In the genomic region with DNA sequence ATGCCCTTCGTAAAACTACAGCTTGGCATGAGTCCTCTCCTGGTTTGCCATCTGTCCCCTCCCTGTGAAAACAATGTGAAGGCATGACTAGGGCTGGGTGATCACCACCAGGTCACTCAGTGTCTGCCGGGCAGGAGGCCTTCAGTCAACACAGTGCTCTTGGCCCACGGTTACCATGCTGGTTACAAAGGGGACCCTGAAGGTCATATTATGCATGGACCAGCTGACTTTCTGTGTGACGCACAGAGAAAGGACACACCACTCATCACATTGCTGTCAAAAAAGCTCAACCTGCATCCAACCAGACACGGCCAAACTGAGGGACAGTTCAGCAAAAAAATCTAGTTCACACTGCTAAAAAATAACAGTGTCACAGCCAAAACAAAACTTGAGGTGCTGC, we compare ENCODE assay signal across 8 mouse cellular contexts. TPM values are rescaled to one million over a fixed set of nuclear protein-coding genes. Genes with fewer than 3 reads are reported as not detected.
DNase-seq lines count a peak whose midpoint lies in the region; ATAC-seq and TF ChIP-seq lines count a peak whose summit lies in the region.

A gene (minus strand): TSS at position 34 of the 400 bp plus-strand sequence.

- peak within 1 kb of the TSS; percentile 83 for H3ac ChIP-seq in myocyte (ENCODE audit: control insufficient read depth, insufficient read length)

- H3K9ac ChIP-seq in lung, embryonic 15.5 days: peak within 1 kb of the TSS; percentile 94
- H3K9ac ChIP-seq in embryonic facial prominence, embryonic 11.5 days (replicated peaks; ENCODE audit: low read length): peak within 1 kb of the TSS; percentile 96
- H3K9ac ChIP-seq in heart, embryonic 13.5 days: peak within 1 kb of the TSS; percentile 99

- peak within 1 kb of the TSS; percentile 83 for H3K4me3 ChIP-seq in lung, embryonic 15.5 days
- peak within 1 kb of the TSS; percentile 93 for H3K4me3 ChIP-seq in embryonic facial prominence, embryonic 11.5 days (ENCODE audit: low read depth, low read length)
- peak within 1 kb of the TSS; percentile 98 for H3K4me3 ChIP-seq in heart, embryonic 13.5 days
- H3K4me3 ChIP-seq in myocyte: peak within 1 kb of the TSS; percentile 32

- 69% methylated on average over 5 of the region's 5 CpGs for WGBS in lung, embryonic 15.5 days
- WGBS in embryonic facial prominence, embryonic 11.5 days: 89% methylated on average over 5 of the region's 5 CpGs
- 71% methylated on average over 5 of the region's 5 CpGs for WGBS in heart, embryonic 13.5 days

- ATAC-seq in lung, embryonic 15.5 days (ENCODE audit: borderline replicate concordance, extremely low read depth, low FRiP score, low TSS enrichment): no peak
- no peak for ATAC-seq in embryonic facial prominence, embryonic 11.5 days (replicated peaks; ENCODE audit: insufficient number of reproducible peaks, low FRiP score, low TSS enrichment, low read depth)
- ATAC-seq in heart, embryonic 13.5 days (ENCODE audit: extremely low read depth, insufficient number of reproducible peaks, low FRiP score, low TSS enrichment): no peak

- H3K4me2 ChIP-seq in lung, embryonic 15.5 days: peak within 1 kb of the TSS; percentile 70
- H3K4me2 ChIP-seq in embryonic facial prominence, embryonic 11.5 days (ENCODE audit: low read depth, low read length): peak within 1 kb of the TSS; percentile 83
- H3K4me2 ChIP-seq in heart, embryonic 13.5 days: peak within 1 kb of the TSS; percentile 90
- peak within 1 kb of the TSS; percentile 57 for H3K4me2 ChIP-seq in myocyte (ENCODE audit: low read depth)

- no peak within 1 kb of the TSS for H3K27ac ChIP-seq in lung, embryonic 15.5 days
- H3K27ac ChIP-seq in embryonic facial prominence, embryonic 11.5 days (replicated peaks; ENCODE audit: low read depth, low read length): no peak within 1 kb of the TSS
- H3K27ac ChIP-seq in heart, embryonic 13.5 days (replicated peaks): no peak within 1 kb of the TSS

- TF ChIP-seq POLR2A in myocyte (IDR thresholded peaks at IDR 0.05; ENCODE audit: insufficient read length, low read depth): no peak

- H3K36me3 ChIP-seq in lung, embryonic 15.5 days: peaks cover 4% of the 10 kb centered on the region; the same call in 1 of the 2 replicates
- H3K36me3 ChIP-seq in embryonic facial prominence, embryonic 11.5 days (replicated peaks; ENCODE audit: control insufficient read depth, insufficient read depth, low read depth, low read length): no peaks in the 10 kb centered on the region
- peaks cover 19% of the 10 kb centered on the region for H3K36me3 ChIP-seq in heart, embryonic 13.5 days
- peaks cover 10% of the 10 kb centered on the region for H3K36me3 ChIP-seq in myocyte (ENCODE audit: control insufficient read depth, insufficient read depth)

- no peaks in the 10 kb centered on the region for H3K9me3 ChIP-seq in lung, embryonic 15.5 days
- no peaks in the 10 kb centered on the region for H3K9me3 ChIP-seq in embryonic facial prominence, embryonic 11.5 days (replicated peaks; ENCODE audit: control insufficient read depth, low read length)
- H3K9me3 ChIP-seq in heart, embryonic 13.5 days: no peaks in the 10 kb centered on the region

- peaks cover 19% of the 10 kb centered on the region for H3K4me1 ChIP-seq in lung, embryonic 15.5 days
- peaks cover 3% of the 10 kb centered on the region; the same call in 1 of the 2 replicates for H3K4me1 ChIP-seq in embryonic facial prominence, embryonic 11.5 days (ENCODE audit: control insufficient read depth, insufficient read depth, low read length)
- peaks cover 21% of the 10 kb centered on the region for H3K4me1 ChIP-seq in heart, embryonic 13.5 days

- no peak for DNase-seq in lung, postnatal 36 days
- no peak for DNase-seq in embryonic facial prominence, embryonic 11.5 days (ENCODE audit: low spot score)
- DNase-seq in left cerebral cortex, postnatal 14 days (ENCODE audit: low spot score in 2 of 2): no peak
- no peak for DNase-seq in spleen, postnatal 36 days (ENCODE audit: low spot score in 2 of 2)
- DNase-seq in right cerebral cortex, adult 18-20 months: no peak

- H3K79me2 ChIP-seq in myocyte (ENCODE audit: control insufficient read depth, insufficient read depth): peaks cover 31% of the 10 kb centered on the region

- H3K27me3 ChIP-seq in lung, embryonic 15.5 days: no peaks in the 10 kb centered on the region
- H3K27me3 ChIP-seq in embryonic facial prominence, embryonic 11.5 days (ENCODE audit: control insufficient read depth, insufficient read depth, low read length): no peaks in the 10 kb centered on the region
- H3K27me3 ChIP-seq in heart, embryonic 13.5 days (replicated peaks): no peaks in the 10 kb centered on the region
- peaks cover 10% of the 10 kb centered on the region for H3K27me3 ChIP-seq in myocyte (ENCODE audit: control insufficient read depth, insufficient read depth, insufficient read length)

- intact Hi-C loops in left cerebral cortex, postnatal 14 days (cut with DNase I): no loop called here

TF ChIP-seq in myocyte, 11 proteins besides CTCF, POLR2A, EP300 and RAD21:
- TF ChIP-seq USF1 (IDR thresholded peaks at IDR 0.05; ENCODE audit: low read depth): no peak
- TF ChIP-seq POLR2AphosphoS2 (IDR thresholded peaks at IDR 0.05; ENCODE audit: insufficient read length, low read depth): no peak
- TF ChIP-seq E2F4 (IDR thresholded peaks at IDR 0.05; ENCODE audit: insufficient read depth): no peak
- no peak for TF ChIP-seq TCF3 (IDR thresholded peaks at IDR 0.05; ENCODE audit: insufficient read length, low read depth)
- no peak for TF ChIP-seq MAX (IDR thresholded peaks at IDR 0.05; ENCODE audit: low read depth)
- TF ChIP-seq CEBPB (IDR thresholded peaks at IDR 0.05; ENCODE audit: insufficient read depth, poor library complexity, severe bottlenecking): no peak

RNA-seq across cellular contexts. Expression of the gene that starts here (rescaled TPM):
- 9.6 and 11.3 TPM in 2 replicates for polyA plus RNA-seq in lung, embryonic 15.5 days (2015; fragmentation: Nextera tagmentation; extraction: Ambion mirVana)
- polyA plus RNA-seq in embryonic facial prominence, embryonic 11.5 days (2014; fragmentation: Nextera tagmentation; extraction: Ambion mirVana): 14.6 and 19.9 TPM in 2 replicates
- 7.1 TPM in 2 replicates for polyA plus RNA-seq in heart, embryonic 13.5 days (2015; fragmentation: Nextera tagmentation; extraction: Ambion mirVana)
- 10 to 100 TPM; 83.1 to 91.0 TPM for total RNA-seq in left cerebral cortex, postnatal 14 days (2021)
- polyA plus RNA-seq in myocyte (2012; fragmentation: generic; extraction: Trizol): 51.9 TPM

Comparison
In these comparisons a context has a peak if more than half of its experiments do, and no peak if none do; other contexts are left out.
1. H3K4me3 ChIP-seq: peak in every context shown above with its lines; median percentile 98 in heart, embryonic 13.5 days; 93 in embryonic facial prominence, embryonic 11.5 days; 83 in lung, embryonic 15.5 days; 32 in myocyte.